Mouse (Mus musculus) urinary bladder, postnatal 10 days (tissue): ENCODE measurements around the gene Cbwd1.

Source experiments
- DNase-seq: peaks from one replicate; pipeline ENCODE4 v3.0.0; 2022; ENCODE audit warnings: low spot score

Gene Cbwd1

DNA sequence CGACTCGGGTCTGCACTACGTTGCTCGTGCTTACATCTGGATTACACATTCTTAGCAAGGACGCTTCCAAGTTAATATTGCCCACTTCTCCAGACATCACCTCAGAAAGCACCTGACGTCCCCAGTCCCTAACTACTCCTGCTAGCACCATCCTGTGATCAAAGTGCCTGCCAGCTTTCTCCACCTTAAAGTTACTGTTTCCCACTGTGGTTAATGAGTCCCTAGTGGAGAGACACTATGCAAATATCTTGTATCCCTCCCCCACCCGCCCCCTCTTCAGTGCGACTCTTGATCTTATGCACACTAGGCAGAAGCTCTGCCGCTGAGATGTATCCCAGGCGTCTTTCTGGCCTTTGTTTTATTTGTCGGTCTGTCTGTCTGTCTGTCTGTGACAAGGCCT is 16.6 kb upstream of the Cbwd1 start:
- no peak for DNase-seq

DNA sequence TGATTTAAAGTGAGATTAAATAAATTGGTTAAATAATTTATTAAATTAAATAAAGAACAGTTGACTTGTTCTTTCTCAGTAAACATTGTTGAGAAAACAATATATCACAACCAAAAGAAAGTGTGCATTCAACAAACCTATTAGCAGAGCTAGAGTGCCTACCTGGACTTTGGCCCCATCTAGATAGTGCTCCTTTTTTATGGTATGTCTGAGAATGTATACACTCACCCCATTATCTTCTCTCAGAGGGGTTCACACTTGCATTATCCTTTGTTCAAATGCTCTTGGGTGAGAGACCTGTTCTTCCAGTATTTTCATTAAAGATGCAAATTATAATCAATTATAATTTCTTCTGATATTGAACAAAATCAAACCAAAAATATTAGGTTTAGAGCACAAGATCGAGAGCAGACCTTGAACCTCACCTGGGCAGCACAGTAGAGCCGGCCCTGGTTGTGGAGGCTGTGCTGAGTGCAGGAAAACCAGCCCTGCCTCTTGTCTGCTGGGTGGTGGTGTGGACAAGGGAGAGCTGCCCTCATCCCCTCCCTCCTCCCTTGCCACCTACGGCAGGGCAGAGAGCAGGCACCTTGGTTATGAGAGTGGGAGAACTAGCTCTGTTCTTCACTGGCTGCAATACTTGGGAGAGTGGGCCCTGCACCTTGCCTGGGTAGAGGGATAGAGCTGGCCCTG is 11.4 kb upstream of the Cbwd1 start:
- no peak for DNase-seq

DNA sequence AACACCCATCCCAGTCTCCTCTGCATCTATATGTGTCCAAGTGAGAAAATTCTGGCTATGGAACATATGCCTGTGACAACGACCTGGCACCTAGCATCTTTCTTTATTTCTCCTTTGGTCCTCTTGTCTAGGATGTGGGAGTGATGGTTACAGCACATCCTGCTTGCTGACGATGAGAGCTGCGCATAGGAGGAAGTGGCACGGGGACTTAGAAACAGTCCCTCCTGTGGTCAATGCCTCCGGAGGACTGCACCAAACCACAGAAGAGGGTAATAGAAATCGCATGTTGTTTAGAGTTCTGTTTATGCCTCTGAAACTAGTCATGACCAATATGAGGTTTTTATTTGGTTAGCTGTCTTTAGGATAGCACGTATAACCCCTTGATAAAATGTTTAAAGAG is 9.9 kb upstream of the Cbwd1 start:
- no peak for DNase-seq

DNA sequence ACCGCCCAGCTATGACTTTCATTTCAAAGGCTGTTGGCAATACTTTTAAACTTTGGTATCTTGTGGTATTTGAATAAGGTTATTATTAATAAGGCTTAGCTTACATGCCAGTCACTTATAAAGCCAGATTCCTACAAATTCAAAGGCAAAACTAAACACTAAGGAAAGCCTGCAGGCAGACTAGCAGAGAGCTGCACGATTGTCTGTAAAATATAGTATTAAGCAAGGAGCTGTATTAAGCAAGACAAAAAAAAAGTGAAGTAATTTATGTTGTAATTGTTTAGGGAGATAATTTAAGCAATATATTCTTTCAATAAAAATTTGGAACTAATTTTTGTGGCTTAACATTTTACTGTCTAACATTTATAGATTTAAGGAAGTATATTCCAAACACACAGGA is 5.5 kb upstream of the Cbwd1 start:
- no peak for DNase-seq

DNA sequence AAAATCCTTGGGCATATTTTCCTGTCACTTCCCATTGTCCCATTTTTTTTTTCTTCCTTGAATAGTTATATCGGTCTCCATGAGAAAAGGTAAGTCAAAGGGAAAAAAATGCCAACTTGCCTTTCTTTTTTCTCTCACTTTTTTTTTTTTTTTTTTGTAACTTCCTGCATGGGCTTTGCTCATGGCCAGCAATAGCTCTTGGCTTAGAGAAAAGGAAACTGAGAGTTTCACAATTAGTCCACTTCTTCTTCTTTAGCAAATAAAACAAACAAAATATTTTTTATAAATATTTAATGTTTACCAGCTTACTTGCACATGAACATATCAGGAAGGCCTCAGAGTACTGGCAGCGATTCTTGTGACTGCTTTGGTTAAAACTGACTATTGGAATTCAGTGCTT is 4.8 kb upstream of the Cbwd1 start:
- DNase-seq, result no peak

DNA sequence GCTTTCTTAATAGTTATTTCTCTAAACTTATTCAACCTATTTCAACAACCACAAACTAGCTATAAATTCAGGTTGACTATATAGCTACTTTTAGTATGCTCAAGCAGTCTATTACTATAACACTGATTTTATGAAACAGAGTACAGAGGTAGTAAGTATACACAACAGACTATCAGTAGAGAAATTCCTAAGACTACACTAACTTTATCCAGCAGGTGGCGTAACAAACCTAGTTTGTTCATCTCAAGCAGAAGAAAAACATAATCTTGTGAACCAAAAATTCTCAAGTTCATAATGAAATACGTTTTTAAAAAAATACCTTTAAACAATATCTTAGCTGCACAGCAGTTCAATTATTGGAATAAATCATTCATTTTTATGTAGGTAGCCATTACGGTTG is 2.9 kb downstream of the Cbwd1 start:
- no peak for DNase-seq

DNA sequence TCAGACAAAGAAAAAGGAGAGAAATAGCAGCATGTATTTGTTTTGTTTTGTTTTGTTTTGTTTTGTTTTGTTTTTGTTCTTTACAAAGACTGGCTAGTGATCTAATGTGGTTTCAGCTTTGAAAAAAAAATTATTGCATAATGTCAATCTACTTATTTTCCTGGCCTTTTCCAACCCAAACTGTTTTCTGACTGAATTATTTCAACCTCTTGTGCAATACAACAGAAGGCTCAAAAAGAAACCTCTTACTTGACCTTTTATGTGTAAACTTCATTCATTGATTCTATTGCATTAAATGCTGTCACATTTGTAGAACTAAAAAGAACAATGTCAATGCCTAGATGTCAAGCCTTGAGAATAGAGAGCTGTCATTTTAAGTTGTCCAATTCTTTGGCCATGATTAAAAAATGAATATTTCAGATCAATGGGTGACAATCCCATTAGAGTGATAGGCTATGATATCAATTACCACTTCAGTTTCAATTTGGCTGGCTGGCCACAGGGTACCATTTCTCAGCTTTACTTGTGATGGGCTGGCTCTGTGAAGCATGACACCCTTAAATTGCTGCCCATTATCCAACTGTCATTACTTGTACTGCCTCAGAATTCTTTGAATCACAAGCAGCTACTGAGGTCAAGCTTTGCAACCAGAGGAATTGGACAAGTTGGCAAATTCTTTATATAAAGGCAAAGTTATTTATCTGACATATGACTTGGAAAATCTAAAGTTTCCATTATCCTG is 15.7 kb downstream of the Cbwd1 start:
- no peak for DNase-seq

DNA sequence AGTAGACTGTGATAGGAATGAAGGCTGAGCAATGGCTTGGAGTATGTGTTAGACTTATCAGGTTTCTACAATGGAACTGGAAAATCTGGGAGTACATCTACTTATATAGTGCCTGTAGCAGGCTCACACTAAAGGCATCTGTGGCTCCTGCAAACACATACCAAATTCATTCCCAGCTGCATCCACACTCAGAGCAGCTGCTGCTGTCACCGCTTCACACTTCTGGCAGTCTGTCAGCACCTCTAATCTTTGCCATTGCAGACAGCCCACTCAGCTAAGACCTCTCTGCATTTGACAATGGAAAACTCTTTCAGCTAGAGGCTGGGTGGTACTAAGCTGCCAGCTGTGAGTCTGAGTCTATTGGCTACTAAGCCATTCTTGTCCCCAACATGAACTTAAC is 24.3 kb downstream of the Cbwd1 start:
- no peak for DNase-seq

DNA sequence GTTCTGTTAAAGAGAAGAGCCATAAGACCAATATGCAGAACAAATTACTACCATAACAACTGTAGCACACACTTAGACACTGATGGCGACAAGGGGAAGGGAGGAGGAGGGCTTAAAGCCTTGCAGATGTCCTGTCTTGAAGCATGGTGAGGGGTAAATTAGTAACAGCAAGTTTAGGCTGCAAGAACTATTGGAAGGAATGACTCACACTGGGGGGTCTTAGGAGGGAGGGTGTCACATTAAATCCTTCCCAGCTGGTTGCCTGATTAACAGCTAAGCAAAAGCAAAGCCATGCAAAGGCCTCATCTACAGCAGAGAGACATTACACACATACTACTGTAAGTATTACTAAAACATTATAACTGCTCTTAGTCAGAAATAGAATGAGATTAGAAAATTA is 32.4 kb downstream of the Cbwd1 start:
- DNase-seq, result no peak

DNA sequence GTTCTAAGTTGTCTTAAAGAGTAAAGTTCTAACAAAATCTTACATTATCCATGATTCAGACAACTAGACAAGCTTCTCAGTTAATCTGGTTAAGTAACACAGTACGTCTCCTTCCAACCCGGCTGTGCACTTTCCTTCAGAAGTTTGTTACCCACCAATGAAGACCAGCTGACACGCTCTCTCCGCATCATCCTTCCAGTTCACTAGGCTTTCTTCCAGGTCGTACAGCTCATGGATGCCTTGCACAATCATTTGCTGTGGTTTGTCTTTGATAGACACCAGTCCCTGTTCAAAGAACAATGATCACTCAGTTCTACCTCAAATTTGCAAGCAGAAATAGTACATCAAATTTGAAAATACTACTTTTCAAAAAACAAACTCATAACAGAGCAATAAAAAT is 40.5 kb downstream of the Cbwd1 start:
- no peak for DNase-seq

DNA sequence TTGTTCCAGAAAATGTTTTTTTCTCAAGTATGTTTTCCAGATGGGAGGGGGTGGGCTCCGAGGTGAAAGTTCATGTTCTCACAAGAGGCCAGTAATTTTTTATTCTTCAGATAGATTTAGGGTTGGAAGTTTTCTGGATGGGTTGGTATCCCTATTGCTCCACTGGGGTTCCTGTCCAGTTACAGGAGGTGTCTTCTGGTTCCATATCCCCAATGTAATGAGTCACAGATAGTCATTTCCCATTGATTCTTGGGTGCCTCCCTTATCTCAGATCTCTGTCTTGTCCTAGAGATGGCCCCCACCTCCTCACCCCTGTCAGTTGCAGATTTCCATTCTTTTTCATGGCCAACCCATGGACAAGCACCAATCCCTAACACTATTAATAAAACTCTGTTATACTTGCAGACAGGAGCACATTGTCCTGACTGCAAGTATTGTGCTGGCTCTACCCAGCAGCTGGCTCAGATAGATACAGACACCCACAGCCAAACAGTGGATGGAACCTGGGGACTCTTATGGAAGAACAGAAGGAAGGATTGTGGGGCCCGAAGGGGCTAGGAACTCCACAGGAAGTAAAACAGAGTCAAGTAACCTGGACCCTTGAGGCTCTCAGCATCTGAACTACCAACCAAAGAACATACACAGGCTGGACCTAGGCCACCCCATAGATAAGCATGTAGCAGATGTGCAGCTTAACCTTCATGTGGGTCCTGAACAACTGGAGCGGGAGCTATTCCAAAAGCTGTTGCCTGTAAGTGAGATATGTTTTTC is 52.8 kb downstream of the Cbwd1 start:
- DNase-seq, result no peak

DNA sequence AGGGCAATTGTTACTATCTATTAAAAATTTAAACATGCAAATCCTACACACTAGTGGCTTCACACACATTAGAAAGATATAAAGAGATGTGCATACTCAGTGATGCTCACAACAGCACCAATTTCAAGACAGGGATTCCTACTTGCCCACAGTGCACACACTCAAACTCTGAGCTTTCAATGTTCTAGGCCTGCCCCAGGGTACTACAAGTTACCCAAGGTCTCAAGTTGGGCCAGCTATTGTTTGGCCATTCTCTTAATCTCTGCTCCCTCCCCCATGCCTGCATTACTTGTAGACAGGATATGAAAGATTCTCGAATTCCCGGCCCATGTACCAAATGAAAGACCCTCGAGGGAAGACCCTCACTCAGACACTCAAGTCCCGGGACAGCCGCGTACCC is 53.8 kb downstream of the Cbwd1 start:
- no peak for DNase-seq

DNA sequence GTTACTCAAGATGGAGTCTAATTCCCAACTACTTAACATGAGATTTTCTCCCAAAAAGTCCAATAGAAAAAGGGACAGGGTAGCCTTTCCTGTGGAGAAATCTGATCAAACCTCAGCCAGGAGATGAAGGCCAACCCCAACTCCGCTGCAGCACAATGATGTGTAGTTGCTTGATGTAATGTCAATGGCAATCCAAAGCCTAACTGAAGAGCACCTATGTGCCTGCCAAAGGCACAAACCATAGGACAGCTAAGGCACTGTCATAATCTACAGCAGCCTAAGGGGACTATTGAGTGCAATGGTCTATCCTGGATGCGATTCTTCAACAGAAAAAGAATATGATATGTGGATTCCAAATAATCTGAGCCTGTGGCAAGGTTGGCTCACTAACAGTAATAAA is 58.6 kb downstream of the Cbwd1 start:
- DNase-seq, result no peak

DNA sequence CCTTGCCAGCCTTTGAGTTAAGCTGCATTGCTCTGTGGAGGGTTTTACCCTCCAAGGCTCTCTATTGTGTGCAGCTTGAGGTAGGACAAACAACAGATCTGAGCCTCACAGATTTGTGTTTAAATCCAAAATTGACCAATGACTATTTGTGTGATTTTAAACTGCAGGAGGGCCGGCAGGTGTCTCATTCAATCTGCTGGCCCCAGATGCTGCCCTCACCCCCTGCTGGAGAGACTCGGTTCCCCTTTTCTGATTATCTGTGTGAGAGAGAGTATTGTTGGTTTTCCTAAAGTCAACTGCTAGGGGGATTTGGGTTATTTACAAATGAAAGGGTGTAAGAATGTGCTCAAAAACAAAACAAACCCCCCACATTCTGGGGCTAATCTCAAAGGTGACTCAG is 59.2 kb downstream of the Cbwd1 start:
- no peak for DNase-seq

DNA sequence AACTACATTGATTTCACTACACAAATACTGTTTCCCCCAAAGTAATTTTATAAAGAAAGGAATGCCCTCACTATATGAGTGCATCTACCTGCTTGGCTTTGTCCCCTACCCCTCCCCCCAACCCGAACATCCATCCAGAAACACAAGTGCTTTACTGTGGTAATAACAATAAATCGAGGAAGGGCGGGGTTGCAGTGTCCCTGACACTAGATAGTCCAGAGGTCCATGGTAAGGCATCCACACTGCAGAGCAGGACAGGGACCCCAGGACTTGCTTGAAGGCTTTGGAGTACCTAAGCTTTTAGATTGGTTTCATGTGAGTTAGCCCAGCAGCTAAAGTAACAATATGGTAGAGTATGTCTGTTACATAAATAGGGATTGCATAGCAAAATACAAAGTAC is 59.7 kb downstream of the Cbwd1 start:
- no peak for DNase-seq

DNA sequence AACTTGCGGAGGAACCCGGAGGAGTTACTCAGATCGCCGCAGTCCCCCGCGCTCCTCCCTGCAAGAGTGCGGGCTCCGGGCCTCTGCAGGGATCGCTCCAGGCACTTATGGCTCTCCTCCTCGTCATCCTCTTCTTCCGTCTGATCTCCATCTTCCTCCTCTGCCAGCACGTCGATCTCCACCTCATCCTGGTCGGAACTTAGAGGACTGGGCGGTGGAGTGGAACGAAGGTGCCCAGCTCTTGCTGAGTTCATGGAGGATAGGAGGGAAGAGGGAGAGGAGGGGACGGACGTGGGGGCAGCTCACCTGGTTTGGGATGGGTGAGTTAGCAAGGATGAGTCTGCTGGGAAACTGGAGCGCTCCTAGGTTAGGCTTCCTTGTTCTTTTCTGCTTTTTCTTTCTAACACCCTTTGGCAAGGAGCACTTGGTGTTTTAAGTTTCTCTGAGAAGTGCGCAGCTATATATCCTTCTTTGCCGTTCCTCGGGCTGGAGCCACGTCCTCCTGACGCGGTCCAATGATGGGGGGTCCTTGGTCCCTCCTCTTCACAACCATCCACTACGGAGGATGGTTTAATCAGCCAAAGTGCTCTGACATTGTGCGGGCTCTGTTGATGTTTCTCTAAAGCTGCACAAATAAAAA is 60.7 kb downstream of the Cbwd1 start, which contains the start of gene Foxd4:
TSS of gene Foxd4 (minus strand) at position 617 of the 640 bp plus-strand sequence.
- no peak for DNase-seq

DNA sequence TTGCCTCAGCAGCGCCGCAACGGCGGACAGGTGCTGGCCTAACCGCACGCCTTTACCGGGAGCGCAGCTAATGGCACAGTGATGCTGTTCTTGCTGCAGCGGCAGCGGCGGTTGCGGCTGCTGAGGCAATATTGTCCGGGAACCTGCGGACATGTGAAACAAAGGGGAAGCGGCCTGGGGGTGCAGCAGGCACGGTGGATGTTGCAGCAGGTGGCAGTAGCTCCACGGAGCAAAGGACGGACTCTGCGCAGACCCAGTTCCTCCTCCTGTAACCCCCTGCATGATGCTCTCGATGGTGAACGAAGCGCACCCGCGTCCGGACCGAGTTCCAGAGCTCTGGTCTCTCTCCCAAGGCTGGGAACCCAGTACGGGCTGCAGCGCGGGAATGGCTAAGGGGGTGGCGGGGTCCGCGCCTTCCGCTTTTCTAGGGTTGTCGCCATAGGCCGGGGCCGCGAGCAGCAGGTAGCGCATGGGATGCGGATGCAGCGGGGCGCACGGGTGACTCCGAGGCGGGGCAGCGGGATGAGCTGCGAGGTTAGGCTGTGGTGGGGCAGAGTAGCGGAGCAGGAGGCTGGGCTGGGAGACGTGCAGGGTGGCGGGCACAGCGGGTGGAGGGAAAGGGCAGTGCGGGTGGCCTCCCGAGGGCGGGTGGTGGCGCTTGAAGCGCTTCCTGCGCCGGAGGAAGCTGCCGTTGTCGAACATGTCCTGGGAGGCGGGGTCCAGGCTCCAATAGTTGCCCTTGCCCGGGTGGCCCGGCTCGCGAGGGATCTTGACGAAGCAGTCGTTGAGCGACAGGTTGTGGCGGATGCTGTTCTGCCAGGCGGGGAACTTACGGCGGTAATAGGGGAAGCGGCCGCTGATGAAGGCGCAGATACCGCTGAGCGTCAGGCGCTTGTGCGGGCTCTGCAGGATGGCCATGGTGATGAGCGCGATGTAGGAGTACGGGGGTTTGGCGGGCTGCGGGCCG is 61.5 kb downstream of the Cbwd1 start:
- no peak for DNase-seq

DNA sequence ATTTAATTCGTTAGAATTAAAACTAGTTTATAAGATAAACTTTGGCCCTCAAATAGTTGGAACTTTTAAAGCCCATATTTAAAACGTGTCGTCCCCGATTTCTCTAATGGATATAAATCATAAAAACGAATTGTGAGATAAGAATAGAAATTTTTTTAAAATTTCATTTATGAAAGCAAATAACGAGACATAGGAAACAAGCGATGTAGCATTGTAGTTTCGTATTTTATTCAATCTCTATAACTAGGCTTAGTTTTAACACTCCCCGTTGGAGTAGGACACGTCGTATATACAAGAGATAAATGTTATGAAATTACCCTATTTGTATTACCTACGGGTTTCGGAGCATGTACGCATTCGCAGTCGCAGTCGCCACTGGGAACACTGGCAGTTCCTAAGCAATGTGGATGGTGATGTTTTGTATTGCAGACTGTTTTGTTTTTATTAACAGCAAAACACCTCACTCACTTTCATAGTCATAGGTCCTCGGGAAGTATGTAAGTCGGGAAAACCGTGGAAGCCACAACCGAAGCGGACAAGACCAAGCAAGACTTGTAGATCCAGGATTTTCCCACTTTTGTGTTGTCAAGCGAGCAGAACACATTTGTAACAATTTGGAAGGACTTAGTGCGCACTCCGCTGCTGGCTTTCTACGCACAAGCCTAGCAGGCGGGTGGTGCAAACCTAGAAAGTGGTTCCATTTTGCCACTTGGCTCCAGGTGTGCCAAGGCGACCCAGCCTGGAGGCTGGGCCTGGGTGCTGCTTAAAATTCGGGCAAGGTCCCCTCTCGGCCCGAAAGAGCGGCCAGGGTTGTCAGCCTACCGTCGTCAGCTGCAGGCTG is 62.5 kb downstream of the Cbwd1 start:
- DNase-seq, result no peak

DNA sequence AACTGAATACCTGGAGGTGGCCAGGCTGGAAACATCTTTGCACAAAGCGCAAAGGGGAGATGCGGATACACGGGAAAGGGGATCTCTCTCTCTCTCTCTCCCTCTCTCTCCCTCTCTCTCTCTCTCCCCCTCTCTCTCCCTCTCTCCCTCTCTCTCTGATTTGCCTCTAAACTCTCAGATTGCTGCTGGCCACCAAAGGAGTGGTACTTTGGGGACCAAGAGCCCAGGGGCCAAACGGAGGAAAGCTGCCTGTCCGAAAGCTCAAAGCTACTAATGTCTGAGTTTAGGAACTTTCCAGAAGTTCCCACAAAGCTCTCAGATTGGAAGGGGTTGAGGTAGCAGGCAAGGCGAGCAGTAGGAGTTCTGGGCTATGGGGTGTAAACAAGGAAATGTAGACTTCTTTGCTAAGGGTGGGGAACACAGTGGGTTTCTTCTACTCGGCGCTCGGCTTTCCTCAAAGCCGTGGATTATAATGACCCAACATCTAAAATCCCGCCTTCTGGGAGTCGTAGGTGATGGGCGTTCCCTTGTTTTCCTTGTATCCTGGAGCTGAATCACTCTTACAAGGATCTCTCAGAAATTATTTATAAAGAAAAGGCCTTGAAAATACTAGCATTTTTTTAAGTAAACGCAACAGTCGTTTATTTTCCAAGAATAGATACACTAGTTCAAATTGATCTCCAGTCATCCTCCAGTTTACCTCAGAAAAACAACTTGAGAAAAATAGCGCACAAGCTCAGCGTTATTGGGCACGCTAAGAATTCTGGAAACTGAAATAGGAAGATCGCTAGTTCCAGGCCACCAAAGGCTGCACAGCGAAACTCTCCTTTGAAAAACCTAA is 63.3 kb downstream of the Cbwd1 start:
- DNase-seq, result no peak
